Mouse (Mus musculus) liver, embryonic 15.5 days (tissue): ENCODE measurements at regions not wholly inside any gene's neighbourhood (a gene's known extent, or its start where the extent isn't known, plus 50 kb on each side); places are given as distances from the start of the nearest gene placed in this dataset.

Experiments
- ATAC-seq: fragments of 200-750 bp; cut with Nextera tagmentation; 2 replicates; pipeline ENCODE4 v1.8.0; 2017; ENCODE audit warnings: moderate number of reproducible peaks, mild to moderate bottlenecking, moderate library complexity; ENCODE audit not compliant: insufficient read depth
- H3K27ac ChIP-seq: fragments of 300-500 bp; sonication (generic); replicated peaks from 2 replicates; pipeline ENCODE4 v1.5.1; 2015; ENCODE audit warnings: mild to moderate bottlenecking, inconsistent platforms
- H3K27me3 ChIP-seq: fragments of 300-500 bp; sonication (generic); 2 replicates; pipeline ENCODE4 v1.6.1; 2015; ENCODE audit warnings: mild to moderate bottlenecking, inconsistent platforms
- H3K36me3 ChIP-seq: fragments of 300-500 bp; sonication (generic); replicated peaks from 2 replicates; pipeline ENCODE4 v1.6.1; 2015; ENCODE audit warnings: moderate library complexity, mild to moderate bottlenecking, inconsistent platforms
- H3K4me1 ChIP-seq: fragments of 300-500 bp; sonication (generic); replicated peaks from 2 replicates; pipeline ENCODE4 v1.6.1; 2015; ENCODE audit warnings: inconsistent platforms
- H3K4me2 ChIP-seq: fragments of 300-500 bp; sonication (generic); 2 replicates; pipeline ENCODE4 v1.6.1; 2015; ENCODE audit warnings: moderate library complexity, mild to moderate bottlenecking, inconsistent platforms
- H3K4me3 ChIP-seq: fragments of 300-500 bp; sonication (generic); replicated peaks from 2 replicates; pipeline ENCODE4 v1.5.1; 2015; ENCODE audit warnings: mild to moderate bottlenecking, inconsistent platforms
- H3K9ac ChIP-seq: fragments of 300-500 bp; sonication (generic); 2 replicates; pipeline ENCODE4 v1.6.1; 2015; ENCODE audit warnings: moderate library complexity, mild to moderate bottlenecking, inconsistent platforms
- H3K9me3 ChIP-seq: fragments of 300-500 bp; sonication (generic); replicated peaks from 2 replicates; pipeline ENCODE4 v1.6.1; 2016; ENCODE audit warnings: inconsistent platforms
- WGBS: fragments of 180-500 bp; shearing (Covaris S2); methylation state at CpG from one replicate; pipeline ENCODE4 v1.1.7; 2015; ENCODE audit warnings: mixed read lengths; ENCODE audit not compliant: insufficient replicate concordance; 5-methylcytosine and 5-hydroxymethylcytosine counted together

GRCm38 (mm10) chr6:100040459-100040984 lies 246.8 kb downstream of the Rybp start:
- no peak overlapping the region for H3K27ac ChIP-seq
- WGBS = 23% methylated on average over 7 of the region's 7 CpGs
- no peak overlapping the region for H3K4me3 ChIP-seq
- H3K9me3 ChIP-seq = no peaks in the 10 kb centered on the region
- no peaks in the 10 kb centered on the region for H3K4me1 ChIP-seq
- no peak overlapping the region for H3K4me2 ChIP-seq
- ATAC-seq = no peak
- H3K9ac ChIP-seq = no peak overlapping the region
- no peaks in the 10 kb centered on the region for H3K27me3 ChIP-seq
- no peaks in the 10 kb centered on the region for H3K36me3 ChIP-seq

GRCm38 (mm10) chr6:100032701-100033100 lies 254.6 kb downstream of the Rybp start:
- H3K4me2 ChIP-seq = no peak overlapping the region
- H3K9ac ChIP-seq = no peak overlapping the region
- ATAC-seq = no peak
- H3K27ac ChIP-seq = no peak overlapping the region
- no peaks in the 10 kb centered on the region for H3K9me3 ChIP-seq
- WGBS = 71% methylated on average over 10 of the region's 10 CpGs
- no peaks in the 10 kb centered on the region for H3K27me3 ChIP-seq
- no peaks in the 10 kb centered on the region for H3K36me3 ChIP-seq
- H3K4me3 ChIP-seq = no peak overlapping the region
- H3K4me1 ChIP-seq = 0 out of 2 replicates have a peak, but pooled peaks cover 3% of the 10 kb centered on the region

- no peaks in the 10 kb centered on the region for H3K9me3 ChIP-seq
- 41% methylated on average over 2 of the region's 2 CpGs for WGBS
- peak; percentile 65 for ATAC-seq
Measured at GRCm38 (mm10) chr6:100030522-100030921, 256.8 kb downstream of the Rybp start.

GRCm38 (mm10) chr6:100030010-100030409 lies 257.3 kb downstream of the Rybp start:
- WGBS = 54% methylated on average over 9 of the region's 9 CpGs
- H3K4me2 ChIP-seq = no peak overlapping the region
- no peak overlapping the region for H3K27ac ChIP-seq
- no peak for ATAC-seq
- H3K27me3 ChIP-seq = no peaks in the 10 kb centered on the region
- H3K36me3 ChIP-seq = no peaks in the 10 kb centered on the region
- H3K4me1 ChIP-seq = 0 out of 2 replicates have a peak, but pooled peaks cover 3% of the 10 kb centered on the region
- H3K9me3 ChIP-seq = no peaks in the 10 kb centered on the region
- H3K9ac ChIP-seq = no peak overlapping the region
- no peak overlapping the region for H3K4me3 ChIP-seq

More at GRCm38 (mm10) chr6:100030522-100030921, 256.8 kb downstream of the Rybp start:
- Histone ChIP-seq H3K4me2 (no peak overlapping the region), H3K4me3 (no peak overlapping the region), H3K27ac (no peak overlapping the region), H3K27me3 (no peaks in the 10 kb centered on the region), H3K36me3 (no peaks in the 10 kb centered on the region), H3K4me1 (0 out of 2 replicates have a peak, but pooled peaks cover 3% of the 10 kb centered on the region), H3K9ac (no peak overlapping the region)

- Histone ChIP-seq H3K9me3 (no peaks in the 10 kb centered on the region), H3K9ac (no peak overlapping the region), H3K4me2 (no peak overlapping the region), H3K36me3 (no peaks in the 10 kb centered on the region), H3K4me1 (0 out of 2 replicates have a peak, but pooled peaks cover 3% of the 10 kb centered on the region), H3K27ac (no peak overlapping the region), H3K27me3 (no peaks in the 10 kb centered on the region), H3K4me3 (no peak overlapping the region)
- no peak for ATAC-seq
- WGBS = 33% methylated on average over 5 of the region's 5 CpGs
Measured at GRCm38 (mm10) chr6:100027524-100027923, 259.8 kb downstream of the Rybp start.

GRCm38 (mm10) chr6:100025531-100025951 lies 261.7 kb downstream of the Rybp start:
- Histone ChIP-seq H3K27ac (no peak overlapping the region), H3K4me1 (0 out of 2 replicates have a peak, but pooled peaks cover 3% of the 10 kb centered on the region), H3K27me3 (no peaks in the 10 kb centered on the region), H3K9ac (no peak overlapping the region), H3K4me3 (no peak overlapping the region), H3K4me2 (no peak overlapping the region), H3K36me3 (no peaks in the 10 kb centered on the region), H3K9me3 (no peaks in the 10 kb centered on the region)
- 57% methylated on average over 5 of the region's 5 CpGs for WGBS
- no peak for ATAC-seq

GRCm38 (mm10) chr6:100023434-100024095 lies 263.7 kb downstream of the Rybp start:
- Histone ChIP-seq H3K4me3 (no peak overlapping the region), H3K36me3 (no peaks in the 10 kb centered on the region), H3K9ac (no peak overlapping the region), H3K27ac (no peak overlapping the region), H3K27me3 (no peaks in the 10 kb centered on the region), H3K9me3 (no peaks in the 10 kb centered on the region), H3K4me1 (no peaks in the 10 kb centered on the region), H3K4me2 (no peak overlapping the region)
- no peak for ATAC-seq
- whole genome bisulfite sequencing = 70% methylated on average over 7 of the region's 7 CpGs

- WGBS = 58% methylated on average over 3 of the region's 3 CpGs
- no peak for ATAC-seq
Measured at GRCm38 (mm10) chr6:100019016-100019415, 268.3 kb downstream of the Rybp start.

GRCm38 (mm10) chr6:100013949-100014348 lies 273.3 kb downstream of the Rybp start:
- no peak for ATAC-seq
- 22% methylated on average over 6 of the region's 6 CpGs for WGBS
- H3K4me3 ChIP-seq = no peak overlapping the region

More at GRCm38 (mm10) chr6:100019016-100019415, 268.3 kb downstream of the Rybp start:
- H3K4me3 ChIP-seq = no peak overlapping the region
- H3K36me3 ChIP-seq = no peaks in the 10 kb centered on the region
- H3K4me1 ChIP-seq = no peaks in the 10 kb centered on the region
- no peak overlapping the region for H3K4me2 ChIP-seq
- H3K27me3 ChIP-seq = peaks cover 7% of the 10 kb centered on the region; the same call in 1 of the 2 replicates
- no peaks in the 10 kb centered on the region for H3K9me3 ChIP-seq
- H3K27ac ChIP-seq = no peak overlapping the region
- H3K9ac ChIP-seq = no peak overlapping the region

GRCm38 (mm10) chr6:100011520-100012062 lies 275.7 kb downstream of the Rybp start:
- H3K9me3 ChIP-seq = no peaks in the 10 kb centered on the region
- no peak overlapping the region for H3K27ac ChIP-seq
- H3K9ac ChIP-seq = no peak overlapping the region
- H3K4me3 ChIP-seq = no peak overlapping the region
- H3K27me3 ChIP-seq = peaks cover 41% of the 10 kb centered on the region
- no peaks in the 10 kb centered on the region for H3K4me1 ChIP-seq
- ATAC-seq = peak; percentile 56
- no peaks in the 10 kb centered on the region for H3K36me3 ChIP-seq
- H3K4me2 ChIP-seq = no peak overlapping the region
- 6% methylated on average over 17 of the region's 17 CpGs for WGBS

More at GRCm38 (mm10) chr6:100013949-100014348, 273.3 kb downstream of the Rybp start:
- Histone ChIP-seq H3K36me3 (no peaks in the 10 kb centered on the region), H3K27ac (no peak overlapping the region), H3K9ac (no peak overlapping the region), H3K4me2 (no peak overlapping the region), H3K9me3 (no peaks in the 10 kb centered on the region), H3K4me1 (no peaks in the 10 kb centered on the region), H3K27me3 (peaks cover 41% of the 10 kb centered on the region)

- H3K9ac ChIP-seq = no peak overlapping the region
Measured at GRCm38 (mm10) chr6:100010954-100011481, 276.3 kb downstream of the Rybp start.

More at GRCm38 (mm10) chr6:100010954-100011481, 276.3 kb downstream of the Rybp start:
- H3K27me3 ChIP-seq = peaks cover 41% of the 10 kb centered on the region
- ATAC-seq = no peak
- no peak overlapping the region for H3K4me2 ChIP-seq
- no peak overlapping the region for H3K27ac ChIP-seq
- no peaks in the 10 kb centered on the region for H3K9me3 ChIP-seq
- H3K4me1 ChIP-seq = no peaks in the 10 kb centered on the region
- no peaks in the 10 kb centered on the region for H3K36me3 ChIP-seq
- 41% methylated on average over 9 of the region's 9 CpGs for WGBS
- H3K4me3 ChIP-seq = no peak overlapping the region
